Mouse (Mus musculus) heart, embryonic 11.5 days (tissue): ENCODE measurements around the gene B3galnt2. TPM values are rescaled to one million over a fixed set of nuclear protein-coding genes. Genes with fewer than 3 reads are reported as not detected.
"Not testable (repeated sequence)": the region's sequence is repeated elsewhere in the genome, so short reads cannot be mapped to it uniquely, and the experiment has no call there.

Experiments used
- ATAC-seq: fragments of 200-750 bp; cut with Nextera tagmentation; replicated peaks from 2 replicates; pipeline ENCODE4 v1.8.0; 2017; ENCODE audit warnings: moderate library complexity; ENCODE audit not compliant: insufficient number of reproducible peaks, low FRiP score, low TSS enrichment
- H3K27ac ChIP-seq: fragments of 300-500 bp; sonication (generic); 2 replicates; pipeline ENCODE4 v1.5.1; 2014; ENCODE audit warnings: mild to moderate bottlenecking, low read depth, low read length
- H3K27me3 ChIP-seq: fragments of 300-500 bp; sonication (generic); 2 replicates; pipeline ENCODE4 v1.6.1; 2014; ENCODE audit warnings: mild to moderate bottlenecking, low read length, mixed read lengths; ENCODE audit not compliant: control insufficient read depth, insufficient read depth
- H3K36me3 ChIP-seq: fragments of 300-500 bp; sonication (generic); 2 replicates; pipeline ENCODE4 v1.6.1; 2014; ENCODE audit warnings: mild to moderate bottlenecking, low read length, moderate library complexity, mixed read lengths; ENCODE audit not compliant: control insufficient read depth, insufficient read depth
- H3K4me1 ChIP-seq: fragments of 300-500 bp; sonication (generic); 2 replicates; pipeline ENCODE4 v1.6.1; 2014; ENCODE audit warnings: low read length; ENCODE audit not compliant: control insufficient read depth, insufficient read depth
- H3K4me2 ChIP-seq: fragments of 300-500 bp; sonication (generic); 2 replicates; pipeline ENCODE4 v1.6.1; 2014; ENCODE audit warnings: mild to moderate bottlenecking, moderate library complexity
- H3K4me3 ChIP-seq: fragments of 300-500 bp; sonication (generic); 2 replicates; pipeline ENCODE4 v1.5.1; 2014; ENCODE audit warnings: low read depth, low read length
- H3K9ac ChIP-seq: fragments of 300-500 bp; sonication (generic); 2 replicates; pipeline ENCODE4 v1.6.1; 2014; ENCODE audit warnings: mild to moderate bottlenecking, low read depth, low read length, moderate library complexity
- H3K9me3 ChIP-seq: fragments of 300-500 bp; sonication (generic); replicated peaks from 2 replicates; pipeline ENCODE4 v1.6.1; 2016; ENCODE audit warnings: low read length; ENCODE audit not compliant: control insufficient read depth
- WGBS: fragments of 180-500 bp; shearing (Covaris S2); extraction: QIAGEN DNeasy Blood & Tissue Kit; methylation state at CpG from one replicate; pipeline ENCODE4 v1.1.7; 2014; ENCODE audit not compliant: insufficient replicate concordance; 5-methylcytosine and 5-hydroxymethylcytosine counted together
- polyA plus RNA-seq: library from polyadenylated mRNA; unstranded; fragments of >200 nt; fragmentation: Nextera tagmentation; extraction: Ambion mirVana; gene quantifications from 2 replicates; pipeline ENCODE4 v1.2.1, GENCODE M21; 2014

B3galnt2 gene
- polyA plus RNA-seq, 1 experiment from 2014 or later = 23.5 TPM

GRCm38 (mm10) chr13:13961046-13961445, 6.8 kb downstream of the B3galnt2 start:
- H3K9ac ChIP-seq = no peak overlapping the region
- no peak overlapping the region for H3K4me3 ChIP-seq
- H3K27me3 ChIP-seq = no peaks in the 10 kb centered on the region
- 0 out of 2 replicates have a peak, but pooled peaks cover 9% of the 10 kb centered on the region for H3K4me1 ChIP-seq
- H3K9me3 ChIP-seq = no peaks in the 10 kb centered on the region
- 51% methylated on average over 4 of the region's 4 CpGs for WGBS
- no peak for ATAC-seq
- H3K27ac ChIP-seq = no peak overlapping the region
- H3K36me3 ChIP-seq = no peaks in the 10 kb centered on the region
- no peak overlapping the region for H3K4me2 ChIP-seq

- H3K36me3 ChIP-seq = peaks cover 3% of the 10 kb centered on the region; the same call in 1 of the 2 replicates
- H3K27me3 ChIP-seq = no peaks in the 10 kb centered on the region
- H3K4me3 ChIP-seq = no peak overlapping the region
- ATAC-seq = 0 out of 2 replicates have a peak, but pooled peaks have one; percentile 32
- no peak overlapping the region for H3K4me2 ChIP-seq
- H3K4me1 ChIP-seq = 0 out of 2 replicates have a peak, but pooled peaks cover 9% of the 10 kb centered on the region
- no peak overlapping the region for H3K9ac ChIP-seq
- no peak overlapping the region for H3K27ac ChIP-seq
- no peaks in the 10 kb centered on the region for H3K9me3 ChIP-seq
- 65% methylated on average over 19 of the region's 19 CpGs for WGBS
These were observed 11.2 kb downstream of the B3galnt2 start for GRCm38 (mm10) chr13:13965388-13965964.

GRCm38 (mm10) chr13:13966172-13966571, 11.9 kb downstream of the B3galnt2 start:
- no peaks in the 10 kb centered on the region for H3K9me3 ChIP-seq
- WGBS = 55% methylated on average over 4 of the region's 4 CpGs
- H3K4me1 ChIP-seq = 0 out of 2 replicates have a peak, but pooled peaks cover 7% of the 10 kb centered on the region
- H3K36me3 ChIP-seq = peaks cover 3% of the 10 kb centered on the region; the same call in 1 of the 2 replicates
- no peak overlapping the region for H3K9ac ChIP-seq
- no peak overlapping the region for H3K4me2 ChIP-seq
- no peak overlapping the region for H3K27ac ChIP-seq
- no peak overlapping the region for H3K4me3 ChIP-seq
- no peaks in the 10 kb centered on the region for H3K27me3 ChIP-seq
- ATAC-seq = no peak

- no peak overlapping the region for H3K27ac ChIP-seq
- no peak overlapping the region for H3K4me3 ChIP-seq
- no peak overlapping the region for H3K4me2 ChIP-seq
- ATAC-seq = peak; percentile 71; the same call in 1 of the 2 replicates
- H3K36me3 ChIP-seq = peaks cover 3% of the 10 kb centered on the region; the same call in 1 of the 2 replicates
- WGBS = 81% methylated on average over 4 of the region's 4 CpGs
- no peaks in the 10 kb centered on the region for H3K27me3 ChIP-seq
- no peak overlapping the region for H3K9ac ChIP-seq
- H3K4me1 ChIP-seq = 0 out of 2 replicates have a peak, but pooled peaks cover 7% of the 10 kb centered on the region
- no peaks in the 10 kb centered on the region for H3K9me3 ChIP-seq
These were observed 14.4 kb downstream of the B3galnt2 start for GRCm38 (mm10) chr13:13968629-13969111.

GRCm38 (mm10) chr13:13969796-13970195, 15.5 kb downstream of the B3galnt2 start:
- Histone ChIP-seq H3K9me3 (no peaks in the 10 kb centered on the region), H3K9ac (no peak overlapping the region), H3K4me1 (0 out of 2 replicates have a peak, but pooled peaks cover 7% of the 10 kb centered on the region), H3K4me2 (no peak overlapping the region), H3K36me3 (peaks cover 3% of the 10 kb centered on the region; the same call in 1 of the 2 replicates), H3K27me3 (no peaks in the 10 kb centered on the region), H3K4me3 (no peak overlapping the region), H3K27ac (no peak overlapping the region)
- no peak for ATAC-seq
- 79% methylated on average over 1 of the region's 1 CpGs for WGBS

- H3K27me3 ChIP-seq, ATAC-seq, H3K9ac ChIP-seq, H3K36me3 ChIP-seq, H3K27ac ChIP-seq, H3K4me2 ChIP-seq, H3K4me1 ChIP-seq, H3K4me3 ChIP-seq, H3K9me3 ChIP-seq: not testable (repeated sequence)
- 77% methylated on average over 1 of the region's 1 CpGs for WGBS
These were observed 27.6 kb downstream of the B3galnt2 start for GRCm38 (mm10) chr13:13981842-13982241.

- H3K27ac ChIP-seq = no peak overlapping the region
- 80% methylated on average over 6 of the region's 6 CpGs for WGBS
These were observed 29.3 kb downstream of the B3galnt2 start for GRCm38 (mm10) chr13:13983523-13983922.

GRCm38 (mm10) chr13:13989135-13989534, 34.9 kb downstream of the B3galnt2 start:
- Histone ChIP-seq H3K9ac (no peak overlapping the region), H3K4me2 (no peak overlapping the region), H3K27ac (no peak overlapping the region), H3K9me3 (no peaks in the 10 kb centered on the region), H3K36me3 (peaks cover 9% of the 10 kb centered on the region), H3K4me3 (no peak overlapping the region), H3K4me1 (no peaks in the 10 kb centered on the region), H3K27me3 (no peaks in the 10 kb centered on the region)
- no peak for ATAC-seq
- WGBS = 77% methylated on average over 2 of the region's 2 CpGs

More at GRCm38 (mm10) chr13:13983523-13983922, 29.3 kb downstream of the B3galnt2 start:
- H3K9me3 ChIP-seq = no peaks in the 10 kb centered on the region
- H3K4me3 ChIP-seq = no peak overlapping the region
- no peak overlapping the region for H3K9ac ChIP-seq
- H3K4me1 ChIP-seq = no peaks in the 10 kb centered on the region
- H3K27me3 ChIP-seq = no peaks in the 10 kb centered on the region
- H3K36me3 ChIP-seq = 0 out of 2 replicates have a peak, but pooled peaks cover 2% of the 10 kb centered on the region
- H3K4me2 ChIP-seq = no peak overlapping the region
- ATAC-seq = no peak

GRCm38 (mm10) chr13:13990391-13990790, 36.1 kb downstream of the B3galnt2 start:
- Histone ChIP-seq H3K4me2 (no peak overlapping the region), H3K27ac (no peak overlapping the region), H3K9ac (no peak overlapping the region), H3K4me1 (no peaks in the 10 kb centered on the region), H3K4me3 (no peak overlapping the region), H3K36me3 (peaks cover 8% of the 10 kb centered on the region), H3K9me3 (no peaks in the 10 kb centered on the region), H3K27me3 (no peaks in the 10 kb centered on the region)
- 71% methylated on average over 2 of the region's 2 CpGs for WGBS
- no peak for ATAC-seq
